Mouse (Mus musculus) left cerebral cortex, adult 18-20 months (tissue): ENCODE measurements around the gene Selenoo. TPM values are rescaled to one million over a fixed set of nuclear protein-coding genes. Genes with fewer than 3 reads are reported as not detected.

ENCODE experiments used
- DNase-seq, 2 experiments: peaks; one replicate each; pipeline ENCODE4 v3.0.0; 2021 to 2022; ENCODE audit warnings: low spot score in 2 of 2, mixed read lengths in 1 of 2
- total RNA-seq, 2 experiments: library from RNA; stranded (reverse); gene quantifications; 2 replicates each; pipeline ENCODE4 v1.2.3; 2021

The Selenoo gene
- total RNA-seq, 2 experiments from 2014 or later = 20.1 to 23.0 TPM

GRCm38 (mm10) chr15:89147895-89148294 is 59.0 kb downstream of the Selenoo start:
- no peak for DNase-seq

GRCm38 (mm10) chr15:89148496-89149270 is 59.8 kb downstream of the Selenoo start:
- DNase-seq = peak in 1 of 2 experiments; percentile 15

- peak; percentile 42 to 61 for DNase-seq
Observed at GRCm38 (mm10) chr15:89149271-89150040, 60.6 kb downstream of the Selenoo start, which contains the start of gene Mapk11. Mapk11 (minus strand) TSS chr15:89149628.

Other genes starting within 250 kb of the Selenoo start
- 10 to 100 TPM; 36.3 to 45.9 TPM for gene Pim3, start 226.9 kb upstream of the Selenoo start, total RNA-seq
- gene Ttll8, start 134.7 kb upstream of the Selenoo start, total RNA-seq = 1 to 10 TPM in 1 of 2 experiments, under 1 TPM in 1; 0.87 to 2.2 TPM
- 100 to 1,000 TPM; 101 to 104 TPM for gene Mlc1, start 110.1 kb upstream of the Selenoo start, total RNA-seq
- not detected for gene Mov10l1, start 106.2 kb upstream of the Selenoo start, total RNA-seq
- 100 to 1,000 TPM; 107 to 114 TPM for gene Panx2, start 29.4 kb upstream of the Selenoo start, total RNA-seq
- gene Trabd, start 14.0 kb upstream of the Selenoo start, total RNA-seq = 10 to 100 TPM; 20.8 to 20.9 TPM
- gene Tubgcp6, start 34.0 kb downstream of the Selenoo start, total RNA-seq = 10 to 100 TPM; 31.4 to 34.6 TPM
- 10 to 100 TPM; 15.2 to 15.8 TPM for gene Hdac10, start 39.6 kb downstream of the Selenoo start, total RNA-seq
- gene Mapk12, start 51.6 kb downstream of the Selenoo start, total RNA-seq = 1 to 10 TPM; 7.4 to 9.2 TPM
- 10 to 100 TPM; 49.1 to 55.1 TPM for gene Mapk11, start 60.5 kb downstream of the Selenoo start, total RNA-seq
- 10 to 100 TPM; 47.3 to 54.9 TPM for gene Plxnb2, start 91.7 kb downstream of the Selenoo start, total RNA-seq
- 10 to 100 TPM; 45.9 to 52.9 TPM for gene Dennd6b, start 107.4 kb downstream of the Selenoo start, total RNA-seq
- 100 to 1,000 TPM; 155 to 157 TPM for gene Ppp6r2, start 122.5 kb downstream of the Selenoo start, total RNA-seq
- 100 to 1,000 TPM; 204 to 220 TPM for gene Sbf1, start 226.2 kb downstream of the Selenoo start, total RNA-seq
- not detected for gene Adm2, start 233.6 kb downstream of the Selenoo start, total RNA-seq
- not detected for gene Miox, start 245.3 kb downstream of the Selenoo start, total RNA-seq